In genomic region chr9:116857151-116857550, GRCm38 (mm10) we compare ENCODE assay signal across 29 mouse cellular contexts.
A peak's percentile ranks its signal among the peaks of the same experiment; 100 is the strongest.
DNase-seq lines count a peak whose midpoint lies in the region; ATAC-seq lines count a peak whose summit lies in the region.
"Had no signal": no experiment of that assay in that cellular context is flagged by ENCODE, and none has a peak within 500 bp of the region (broad histone marks: within the 10 kb centered on the region; RNA-seq: fewer than 3 reads in every experiment).

No protein-coding gene starts in this region.

- 80% methylated on average over 3 of the region's 3 CpGs for WGBS in forebrain, embryonic 10.5 days
- 89% methylated on average over 3 of the region's 3 CpGs for WGBS in forebrain, embryonic 13.5 days

- no peaks in the 10 kb centered on the region for H3K36me3 ChIP-seq in forebrain, embryonic 10.5 days (replicated peaks)
- no peaks in the 10 kb centered on the region for H3K36me3 ChIP-seq in forebrain, embryonic 13.5 days (ENCODE audit: poor library complexity, severe bottlenecking)
- H3K36me3 ChIP-seq: embryonic facial prominence, embryonic 13.5 days; heart, embryonic 10.5 days; heart, embryonic 15.5 days; kidney, embryonic 15.5 days; liver, embryonic 13.5 days; midbrain, embryonic 12.5 days; neural tube, embryonic 12.5 days had no signal

- H3K4me2 ChIP-seq in forebrain, embryonic 13.5 days = no peak overlapping the region
- H3K4me2 ChIP-seq: embryonic facial prominence, embryonic 13.5 days; heart, embryonic 15.5 days; kidney, embryonic 15.5 days; liver, embryonic 13.5 days; midbrain, embryonic 12.5 days; neural tube, embryonic 12.5 days had no signal

- intact Hi-C loops in left cerebral cortex, postnatal 14 days (cut with DNase I) = no loop called here
- intact Hi-C loops in left cerebral cortex, postnatal 4 days (cut with DNase I) = no loop called here

- no peak overlapping the region for H3K27ac ChIP-seq in forebrain, embryonic 10.5 days
- no peak overlapping the region for H3K27ac ChIP-seq in forebrain, embryonic 13.5 days
- H3K27ac ChIP-seq: embryonic facial prominence, embryonic 13.5 days; heart, embryonic 10.5 days; heart, embryonic 15.5 days; kidney, embryonic 15.5 days; liver, embryonic 13.5 days; midbrain, embryonic 12.5 days; neural tube, embryonic 12.5 days; stomach, postnatal 0 days had no signal

- ATAC-seq in forebrain, embryonic 13.5 days = no peak
- ATAC-seq: forebrain, embryonic 14.5 days; hindbrain, embryonic 16.5 days; lung, postnatal 0 days had no signal

- peak; percentile 8 for DNase-seq in forebrain, embryonic 10.5 days (ENCODE audit: extremely low spot score, low spot score)
- DNase-seq in left cerebral cortex, postnatal 14 days (ENCODE audit: low spot score in 2 of 2) = peak; percentile 8 to 23
- no peak for DNase-seq in left cerebral cortex, postnatal 4 days
- peak; percentile 8 for DNase-seq in layer of hippocampus, adult 9-10 months (ENCODE audit: low spot score)
- peak; percentile 8 for DNase-seq in right cerebral cortex, postnatal 25 days
- no peak for DNase-seq in testis, postnatal 14 days (ENCODE audit: low spot score)
- no peak for DNase-seq in adrenal gland, postnatal 36 days
- DNase-seq: adrenal gland, adult 8-10 months; cerebellum, adult 11 months; cerebellum, adult 9-11 months; kidney, adult 18-20 months; kidney, postnatal 36 days; liver, embryonic 13.5 days; lung, adult 18-20 months; lung, postnatal 4 days had no signal

- no peaks in the 10 kb centered on the region for H3K27me3 ChIP-seq in forebrain, embryonic 10.5 days (ENCODE audit: poor library complexity, severe bottlenecking)
- no peaks in the 10 kb centered on the region for H3K27me3 ChIP-seq in forebrain, embryonic 13.5 days
- H3K27me3 ChIP-seq: CH12.LX; embryonic facial prominence, embryonic 13.5 days; heart, embryonic 15.5 days; kidney, embryonic 15.5 days; liver, embryonic 13.5 days; megakaryocyte, embryonic 14.5 days; midbrain, embryonic 12.5 days; neural tube, embryonic 12.5 days had no signal

- no peak overlapping the region for H3K9ac ChIP-seq in forebrain, embryonic 13.5 days
- H3K9ac ChIP-seq: embryonic facial prominence, embryonic 13.5 days; heart, embryonic 15.5 days; kidney, embryonic 15.5 days; liver, embryonic 13.5 days; midbrain, embryonic 12.5 days; neural tube, embryonic 12.5 days had no signal

- H3K4me1 ChIP-seq in forebrain, embryonic 10.5 days = peaks cover 5% of the 10 kb centered on the region
- no peaks in the 10 kb centered on the region for H3K4me1 ChIP-seq in forebrain, embryonic 13.5 days
- H3K4me1 ChIP-seq: liver, embryonic 13.5 days; megakaryocyte, embryonic 14.5 days; midbrain, embryonic 12.5 days had no signal

- no peaks in the 10 kb centered on the region for H3K9me3 ChIP-seq in forebrain, embryonic 10.5 days
- no peaks in the 10 kb centered on the region for H3K9me3 ChIP-seq in forebrain, embryonic 13.5 days (replicated peaks)
- H3K9me3 ChIP-seq: embryonic facial prominence, embryonic 13.5 days; heart, embryonic 10.5 days; heart, embryonic 15.5 days; kidney, embryonic 15.5 days; liver, embryonic 13.5 days; midbrain, embryonic 12.5 days; neural tube, embryonic 12.5 days had no signal

- H3K4me3 ChIP-seq in forebrain, embryonic 10.5 days = no peak overlapping the region
- no peak overlapping the region for H3K4me3 ChIP-seq in forebrain, embryonic 13.5 days
- H3K4me3 ChIP-seq: embryonic facial prominence, embryonic 13.5 days; heart, embryonic 10.5 days; heart, embryonic 15.5 days; kidney, embryonic 15.5 days; liver, embryonic 13.5 days; megakaryocyte, embryonic 14.5 days; midbrain, embryonic 12.5 days; myocyte; neural tube, embryonic 12.5 days had no signal

Comparison
In these comparisons a context has a peak if more than half of its experiments do, and no peak if none do; other contexts are left out.
1. DNase-seq: peak in forebrain, embryonic 10.5 days (single experiment), left cerebral cortex, postnatal 14 days (2 of 2), layer of hippocampus, adult 9-10 months (single experiment) and right cerebral cortex, postnatal 25 days (single experiment); none in left cerebral cortex, postnatal 4 days (single experiment), testis, postnatal 14 days (single experiment) and adrenal gland, postnatal 36 days (0 of 2).